12 mouse cellular contexts compared by ENCODE assay signal in the genomic region with DNA sequence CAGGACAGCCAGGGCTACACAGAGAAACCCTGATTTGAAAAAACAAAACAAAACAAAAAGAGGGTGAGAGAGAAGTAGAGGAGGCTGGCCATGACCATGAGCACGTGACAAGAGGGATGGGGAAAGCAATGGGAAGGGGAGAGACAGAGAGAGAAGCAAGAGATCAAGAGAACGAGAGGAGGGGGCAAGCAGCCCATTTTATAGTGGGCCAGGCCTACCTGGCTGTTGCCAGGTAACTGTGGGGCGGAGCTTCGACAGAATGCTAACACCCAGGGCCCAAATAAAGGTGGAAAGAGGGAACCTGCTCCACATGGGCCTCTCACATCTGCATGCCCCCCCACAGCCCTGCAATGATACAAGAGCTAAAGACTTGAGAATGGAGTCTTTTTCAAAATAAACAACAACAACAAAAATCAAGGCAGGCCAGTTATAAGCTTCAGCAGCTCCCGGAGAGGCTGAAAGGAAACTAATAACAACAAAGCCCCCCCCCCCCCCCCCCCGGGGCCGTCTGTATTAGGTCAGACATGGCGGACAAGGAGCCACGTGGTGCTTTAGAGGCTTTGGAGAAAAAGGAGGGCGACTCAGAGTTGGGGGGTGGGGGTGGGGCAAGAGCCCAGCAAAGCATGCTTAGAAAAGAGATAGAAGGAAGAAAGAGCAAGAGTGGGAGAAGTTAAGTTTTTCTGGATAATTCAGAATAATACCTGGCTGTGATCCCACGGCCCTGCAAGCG. TPM values are rescaled to one million over a fixed set of nuclear protein-coding genes. Genes with fewer than 3 reads are reported as not detected.
DNase-seq lines count a peak whose midpoint lies in the region; ATAC-seq and TF ChIP-seq lines count a peak whose summit lies in the region.
"Had no signal": no experiment of that assay in that cellular context is flagged by ENCODE, and none has a peak within 500 bp of the region (broad histone marks: within the 10 kb centered on the region; RNA-seq: fewer than 3 reads in every experiment).

No protein-coding gene starts in this region.

- DNase-seq in CH12.LX (ENCODE audit: extremely low read depth): no peak
- no peak for DNase-seq in ES-E14 (ENCODE audit: low read depth, low spot score)
- peak; percentile 72 for DNase-seq in midbrain, embryonic 14.5 days
- no peak for DNase-seq in frontal cortex, postnatal 14 days (ENCODE audit: low spot score in 2 of 2)
- DNase-seq in liver, embryonic 11.5 days (ENCODE audit: low spot score): no peak
- no peak for DNase-seq in adrenal gland, postnatal 4 days (ENCODE audit: low spot score in 2 of 2)
- DNase-seq: lung, embryonic 14.5 days had no signal

- no peak for TF ChIP-seq RAD21 in CH12.LX (IDR thresholded peaks at IDR 0.05; ENCODE audit: low read depth, low read length)

- no peaks in the 10 kb centered on the region for H3K79me2 ChIP-seq in CH12.LX (replicated peaks; ENCODE audit: control insufficient read depth, extremely low read depth, insufficient read depth, poor library complexity, severe bottlenecking)

- H3K4me3 ChIP-seq in CH12.LX (replicated peaks in 1 of 3; ENCODE audit: low read depth in 2 of 3, low read length in 2 of 3, poor library complexity in 1 of 3) (no peak overlapping the region), ES-E14 (ENCODE audit: insufficient read depth in 1 of 2, low read depth in 1 of 2, low read length in 2 of 2, poor library complexity in 1 of 2, severe bottlenecking in 1 of 2) (peak overlapping the region in 1 of 2 experiments; percentile 42; a peak in 2 of 4 replicates)
- peak overlapping the region; percentile 47; the same call in 1 of the 2 replicates for H3K4me3 ChIP-seq in forebrain, embryonic 15.5 days
- peak overlapping the region; percentile 44 for H3K4me3 ChIP-seq in midbrain, embryonic 14.5 days (replicated peaks; ENCODE audit: low read depth, low read length)
- H3K4me3 ChIP-seq in liver, embryonic 11.5 days (ENCODE audit: low read depth, low read length): no peak overlapping the region
- H3K4me3 ChIP-seq: erythroblast, embryonic 14.5 days had no signal

- TF ChIP-seq EP300 in CH12.LX (IDR thresholded peaks at IDR 0.05; ENCODE audit: low read length): no peak

- no peak for TF ChIP-seq CTCF in CH12.LX (conservative IDR thresholded peaks at IDR 0.05 in 1 of 2, IDR thresholded peaks at IDR 0.05 in 1 of 2; ENCODE audit: low read depth in 2 of 2, low read length in 2 of 2)

- no peaks in the 10 kb centered on the region for H3K27me3 ChIP-seq in CH12.LX (replicated peaks)
- H3K27me3 ChIP-seq in forebrain, embryonic 15.5 days: no peaks in the 10 kb centered on the region
- no peaks in the 10 kb centered on the region for H3K27me3 ChIP-seq in midbrain, embryonic 14.5 days (ENCODE audit: control insufficient read depth, insufficient read depth, low read length)
- no peaks in the 10 kb centered on the region for H3K27me3 ChIP-seq in liver, embryonic 11.5 days (replicated peaks; ENCODE audit: control insufficient read depth, insufficient read depth, low read length)
- H3K27me3 ChIP-seq: Patski had no signal

- no peak for TF ChIP-seq POLR2A in CH12.LX (IDR thresholded peaks at IDR 0.05; ENCODE audit: low read depth, low read length)

- H3K27ac ChIP-seq in CH12.LX (ENCODE audit: insufficient read depth, low read depth) (no peak overlapping the region), ES-E14 (ENCODE audit: insufficient read depth, low read depth, low read length, poor library complexity, severe bottlenecking) (peak overlapping the region; percentile 92)
- peak overlapping the region; percentile 98 for H3K27ac ChIP-seq in forebrain, embryonic 15.5 days (replicated peaks)
- H3K27ac ChIP-seq in midbrain, embryonic 14.5 days (replicated peaks; ENCODE audit: low read depth, low read length): peak overlapping the region; percentile 99
- H3K27ac ChIP-seq in liver, embryonic 11.5 days (ENCODE audit: low read depth, low read length): no peak overlapping the region

- H3K4me1 ChIP-seq in CH12.LX (ENCODE audit: control insufficient read depth in 1 of 2, insufficient read depth in 2 of 2) (peaks cover 8 to 53% of the 10 kb centered on the region in 2 experiments), ES-E14 (ENCODE audit: control insufficient read depth in 2 of 2, insufficient read depth in 2 of 2, low read length in 2 of 2, poor library complexity in 1 of 2) (peaks cover 20 to 26% of the 10 kb centered on the region in 2 experiments)
- peaks cover 80% of the 10 kb centered on the region for H3K4me1 ChIP-seq in forebrain, embryonic 15.5 days
- peaks cover 64% of the 10 kb centered on the region for H3K4me1 ChIP-seq in midbrain, embryonic 14.5 days (ENCODE audit: control insufficient read depth, insufficient read depth, low read length)
- H3K4me1 ChIP-seq in liver, embryonic 11.5 days (replicated peaks; ENCODE audit: control insufficient read depth, insufficient read depth, low read length): peaks cover 19% of the 10 kb centered on the region

- H3K4me2 ChIP-seq in CH12.LX (ENCODE audit: insufficient read depth, low read depth, poor library complexity, severe bottlenecking): peak overlapping the region; percentile 93; the same call in 1 of the 2 replicates
- peak overlapping the region; percentile 89 for H3K4me2 ChIP-seq in forebrain, embryonic 15.5 days (replicated peaks)
- peak overlapping the region; percentile 98 for H3K4me2 ChIP-seq in midbrain, embryonic 14.5 days (ENCODE audit: low read length)
- H3K4me2 ChIP-seq in liver, embryonic 11.5 days: no peak overlapping the region
- H3K4me2 ChIP-seq: lung, embryonic 14.5 days had no signal

- no peaks in the 10 kb centered on the region for H3K36me3 ChIP-seq in CH12.LX (replicated peaks in 1 of 2; ENCODE audit: control insufficient read depth in 1 of 2, insufficient read depth in 1 of 2, low read length in 1 of 2)
- H3K36me3 ChIP-seq in ES-E14 (ENCODE audit: control insufficient read depth, insufficient read depth, low read length, poor library complexity, severe bottlenecking): no peaks in the 10 kb centered on the region
- no peaks in the 10 kb centered on the region for H3K36me3 ChIP-seq in forebrain, embryonic 15.5 days
- peaks cover 5% of the 10 kb centered on the region; the same call in 1 of the 2 replicates for H3K36me3 ChIP-seq in midbrain, embryonic 14.5 days (ENCODE audit: control insufficient read depth, insufficient read depth, low read length)
- H3K36me3 ChIP-seq in liver, embryonic 11.5 days (ENCODE audit: control insufficient read depth, insufficient read depth, low read length): no peaks in the 10 kb centered on the region

- in situ Hi-C loops in CH12.LX (cut with MboI; ENCODE audit: low pct_ligation_motif_present, low pct_unique_long_range_greater_than_20kb, low sequenced_read_pairs): loop anchor here (5.0 to 10.0 kb wide), 2 partner anchors 55 to 103 kb away; partner anchors contain the start of gene Tuba1b
- in situ Hi-C loops in ES-E14 (cut with MboI; ENCODE audit: low sequenced_read_pairs in 2 of 2, unreplicated experiment in 2 of 2): no loop called here

- no peak for ATAC-seq in forebrain, embryonic 15.5 days (replicated peaks)
- no peak for ATAC-seq in midbrain, embryonic 14.5 days (ENCODE audit: low FRiP score, low TSS enrichment)
- no peak for ATAC-seq in liver, embryonic 11.5 days (replicated peaks; ENCODE audit: low FRiP score)
- ATAC-seq: Patski had no signal

- no peak overlapping the region for H3K9ac ChIP-seq in CH12.LX (ENCODE audit: insufficient read depth, low read depth)
- peak overlapping the region; percentile 67 for H3K9ac ChIP-seq in ES-E14 (ENCODE audit: insufficient read depth, low read depth, low read length, poor library complexity, severe bottlenecking)
- H3K9ac ChIP-seq in forebrain, embryonic 15.5 days (replicated peaks): peak overlapping the region; percentile 82
- peak overlapping the region; percentile 70; the same call in 1 of the 2 replicates for H3K9ac ChIP-seq in midbrain, embryonic 14.5 days (replicated peaks; ENCODE audit: low read length)
- H3K9ac ChIP-seq in liver, embryonic 11.5 days (ENCODE audit: low read depth, low read length): no peak overlapping the region
- H3K9ac ChIP-seq: lung, embryonic 14.5 days had no signal

- WGBS in forebrain, embryonic 15.5 days: 25% methylated on average over 10 of the region's 12 CpGs
- WGBS in midbrain, embryonic 14.5 days: 16% methylated on average over 12 of the region's 12 CpGs
- 52% methylated on average over 12 of the region's 12 CpGs for whole genome bisulfite sequencing in liver, embryonic 11.5 days

- H3K9me3 ChIP-seq in CH12.LX (replicated peaks; ENCODE audit: low read length): no peaks in the 10 kb centered on the region
- H3K9me3 ChIP-seq in ES-E14 (ENCODE audit: control insufficient read depth, insufficient read depth, low read depth, low read length): no peaks in the 10 kb centered on the region
- no peaks in the 10 kb centered on the region for H3K9me3 ChIP-seq in forebrain, embryonic 15.5 days
- no peaks in the 10 kb centered on the region for H3K9me3 ChIP-seq in midbrain, embryonic 14.5 days (ENCODE audit: control insufficient read depth, low read length)
- no peaks in the 10 kb centered on the region for H3K9me3 ChIP-seq in liver, embryonic 11.5 days (ENCODE audit: control insufficient read depth, low read length)

- dilution Hi-C loops in CH12.LX (cut with MboI; ENCODE audit: extremely low pct_ligation_motif_present, extremely low pct_unique_long_range_greater_than_20kb, low sequenced_read_pairs): no loop called here

RNA-seq across cellular contexts. Expression of gene Tuba1a, which starts 36.4 kb away (rescaled TPM):
- 153 and 181 TPM in 2 replicates for total RNA-seq in CH12.LX (2012; rRNA removed)
- 438 and 533 TPM in 2 replicates for total RNA-seq in CH12.LX (2014; rRNA removed)
- 254 and 283 TPM in 2 replicates for polyA plus RNA-seq in CH12.LX (2012; ENCODE audit: insufficient read length, low read depth)
- 595 and 862 TPM in 2 replicates for total RNA-seq in ES-E14 (2012; rRNA removed)
- 14,933 and 15,115 TPM in 2 replicates for polyA plus RNA-seq in forebrain, embryonic 15.5 days (2015; fragmentation: Nextera tagmentation; extraction: Ambion mirVana)
- 17,220 and 18,751 TPM in 2 replicates for polyA plus RNA-seq in midbrain, embryonic 14.5 days (2014; fragmentation: Nextera tagmentation; extraction: Ambion mirVana)
- 419 and 432 TPM in 2 replicates for polyA plus RNA-seq in liver, embryonic 11.5 days (2014; fragmentation: Nextera tagmentation; extraction: Ambion mirVana)
- 100 to 1,000 TPM; 323 to 446 TPM for total RNA-seq in adrenal gland, postnatal 4 days (2021)

RNA-seq across cellular contexts. Expression of gene Gm49450, which starts 36.5 kb away (rescaled TPM):
- total RNA-seq in CH12.LX (2012; rRNA removed) (0.38 TPM in 1 of 2 replicates, not detected in the other), CH12.LX (2014; rRNA removed) (0.81 and 4.7 TPM in 2 replicates), ES-E14 (2012; rRNA removed) (not detected in 2 replicates)
- polyA plus RNA-seq in CH12.LX (2012; ENCODE audit: insufficient read length, low read depth): 125 TPM in 1 of 2 replicates, not detected in the other
- polyA plus RNA-seq in forebrain, embryonic 15.5 days (2015; fragmentation: Nextera tagmentation; extraction: Ambion mirVana): not detected in 2 replicates
- not detected in 2 replicates for polyA plus RNA-seq in midbrain, embryonic 14.5 days (2014; fragmentation: Nextera tagmentation; extraction: Ambion mirVana)
- not detected in 2 replicates for polyA plus RNA-seq in liver, embryonic 11.5 days (2014; fragmentation: Nextera tagmentation; extraction: Ambion mirVana)
- not detected for total RNA-seq in adrenal gland, postnatal 4 days (2021)
- total RNA-seq: heart, postnatal 14 days; layer of hippocampus, postnatal 10 days had no signal
- polyA plus RNA-seq: erythroblast, embryonic 14.5 days; lung, embryonic 14.5 days; Patski had no signal

RNA-seq across cellular contexts. Expression of gene Tuba1c, which starts 39.8 kb away (rescaled TPM):
- total RNA-seq in CH12.LX (2012; rRNA removed): 178 and 229 TPM in 2 replicates
- total RNA-seq in CH12.LX (2014; rRNA removed): 359 and 390 TPM in 2 replicates
- polyA plus RNA-seq in CH12.LX (2012; ENCODE audit: insufficient read length, low read depth): 183 and 220 TPM in 2 replicates
- 335 and 424 TPM in 2 replicates for total RNA-seq in ES-E14 (2012; rRNA removed)
- polyA plus RNA-seq in forebrain, embryonic 15.5 days (2015; fragmentation: Nextera tagmentation; extraction: Ambion mirVana): 45.7 and 53.5 TPM in 2 replicates
- polyA plus RNA-seq in midbrain, embryonic 14.5 days (2014; fragmentation: Nextera tagmentation; extraction: Ambion mirVana): 13.5 and 24.8 TPM in 2 replicates
- 202 and 214 TPM in 2 replicates for polyA plus RNA-seq in liver, embryonic 11.5 days (2014; fragmentation: Nextera tagmentation; extraction: Ambion mirVana)
- total RNA-seq in adrenal gland, postnatal 4 days (2021): 100 to 1,000 TPM; 200 to 217 TPM

RNA-seq across cellular contexts. Expression of gene Tuba1b, which starts 55.5 kb away (rescaled TPM):
- total RNA-seq in CH12.LX (2012; rRNA removed): 1,149 and 1,670 TPM in 2 replicates
- 2,803 and 2,960 TPM in 2 replicates for total RNA-seq in CH12.LX (2014; rRNA removed)
- 2,789 and 2,851 TPM in 2 replicates for polyA plus RNA-seq in CH12.LX (2012; ENCODE audit: insufficient read length, low read depth)
- total RNA-seq in ES-E14 (2012; rRNA removed): 1,092 and 1,539 TPM in 2 replicates
- 1,138 and 1,204 TPM in 2 replicates for polyA plus RNA-seq in forebrain, embryonic 15.5 days (2015; fragmentation: Nextera tagmentation; extraction: Ambion mirVana)
- polyA plus RNA-seq in midbrain, embryonic 14.5 days (2014; fragmentation: Nextera tagmentation; extraction: Ambion mirVana): 1,095 and 1,120 TPM in 2 replicates
- polyA plus RNA-seq in liver, embryonic 11.5 days (2014; fragmentation: Nextera tagmentation; extraction: Ambion mirVana): 1,854 and 2,015 TPM in 2 replicates
- 100 to 1,000 TPM; 512 to 526 TPM for total RNA-seq in adrenal gland, postnatal 4 days (2021)

Comparison
In these comparisons a context has a peak if more than half of its experiments do, and no peak if none do; other contexts are left out.
1. H3K27ac ChIP-seq: peak in ES-E14 (single experiment), forebrain, embryonic 15.5 days (single experiment) and midbrain, embryonic 14.5 days (single experiment); none in CH12.LX (single experiment) and liver, embryonic 11.5 days (single experiment).
2. H3K4me3 ChIP-seq: peak in forebrain, embryonic 15.5 days (single experiment) and midbrain, embryonic 14.5 days (single experiment); none in CH12.LX (0 of 3) and liver, embryonic 11.5 days (single experiment).
3. H3K9ac ChIP-seq: peak in ES-E14 (single experiment), forebrain, embryonic 15.5 days (single experiment) and midbrain, embryonic 14.5 days (single experiment); none in CH12.LX (single experiment) and liver, embryonic 11.5 days (single experiment).
4. RNA of gene Tuba1a, which starts 36.4 kb away (polyA plus RNA-seq): 17,220 to 18,751 TPM in midbrain, embryonic 14.5 days and 14,933 to 15,115 TPM in forebrain, embryonic 15.5 days; 419 to 432 TPM in liver, embryonic 11.5 days and 254 to 283 TPM in CH12.LX; every median in the first group is over 10 times any median in the second.